ENCODE assay signal across 16 mouse cellular contexts in the genomic region with DNA sequence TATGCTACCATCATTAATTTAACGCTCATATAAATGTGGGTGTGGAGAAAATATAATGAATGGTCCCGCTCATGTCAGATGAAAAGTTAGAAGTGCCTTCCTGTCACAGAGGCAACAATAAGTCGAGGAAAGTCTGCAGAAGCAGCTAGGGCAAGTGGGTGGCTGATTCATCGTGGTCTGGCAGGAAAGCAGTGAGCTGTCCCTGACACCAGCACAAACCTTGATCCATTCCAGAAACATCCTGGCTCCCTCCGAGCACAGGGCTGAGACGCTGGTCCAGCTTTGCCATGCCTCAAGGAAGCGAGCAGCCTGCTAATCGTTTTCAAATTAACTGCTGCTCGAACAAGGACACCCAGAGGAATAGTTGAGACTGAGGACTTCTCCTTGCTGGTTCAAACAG.
DNase-seq lines count a peak whose midpoint lies in the region; ATAC-seq and TF ChIP-seq lines count a peak whose summit lies in the region.
"Had no signal": no experiment of that assay in that cellular context is flagged by ENCODE, and none has a peak within 500 bp of the region (broad histone marks: within the 10 kb centered on the region; RNA-seq: fewer than 3 reads in every experiment).

No protein-coding gene starts in this region.

- no peak overlapping the region for H3K27ac ChIP-seq in midbrain, postnatal 0 days (ENCODE audit: low read depth, low read length)
- no peak overlapping the region for H3K27ac ChIP-seq in midbrain, embryonic 13.5 days
- H3K27ac ChIP-seq: embryonic facial prominence, embryonic 12.5 days; forebrain, embryonic 15.5 days; liver, embryonic 13.5 days; neural tube, embryonic 13.5 days had no signal

- ATAC-seq in midbrain, postnatal 0 days (ENCODE audit: low FRiP score): no peak
- no peak for ATAC-seq in midbrain, embryonic 13.5 days
- no peak for ATAC-seq in monocyte, adult 5-6 weeks (replicated peaks; ENCODE audit: insufficient number of reproducible peaks, low FRiP score, low TSS enrichment, poor library complexity, severe bottlenecking)
- ATAC-seq: forebrain, embryonic 15.5 days; intestine, postnatal 0 days had no signal

- WGBS in midbrain, postnatal 0 days: 63% methylated on average over 9 of the region's 9 CpGs
- WGBS in midbrain, embryonic 13.5 days: 68% methylated on average over 9 of the region's 9 CpGs

- H3K9ac ChIP-seq in midbrain, postnatal 0 days (replicated peaks; ENCODE audit: low read length, poor library complexity, severe bottlenecking): no peak overlapping the region
- H3K9ac ChIP-seq in midbrain, embryonic 13.5 days (replicated peaks): no peak overlapping the region
- H3K9ac ChIP-seq: embryonic facial prominence, embryonic 12.5 days; forebrain, embryonic 15.5 days; liver, embryonic 13.5 days; neural tube, embryonic 13.5 days had no signal

- H3K4me2 ChIP-seq in midbrain, postnatal 0 days (ENCODE audit: low read depth, low read length, poor library complexity, severe bottlenecking): no peak overlapping the region
- H3K4me2 ChIP-seq in midbrain, embryonic 13.5 days (replicated peaks): no peak overlapping the region
- H3K4me2 ChIP-seq: embryonic facial prominence, embryonic 12.5 days; forebrain, embryonic 15.5 days; liver, embryonic 13.5 days; neural tube, embryonic 13.5 days had no signal

- no peaks in the 10 kb centered on the region for H3K27me3 ChIP-seq in midbrain, postnatal 0 days (ENCODE audit: insufficient read depth, low read length)
- no peaks in the 10 kb centered on the region for H3K27me3 ChIP-seq in midbrain, embryonic 13.5 days
- H3K27me3 ChIP-seq: embryonic facial prominence, embryonic 12.5 days; forebrain, embryonic 15.5 days; liver, embryonic 13.5 days; neural tube, embryonic 13.5 days had no signal

- peak; percentile 39 for DNase-seq in embryo, embryonic 10 days (ENCODE audit: low spot score)
- DNase-seq in embryo, embryonic 9.5 days (ENCODE audit: extremely low spot score): no peak
- DNase-seq in midbrain, postnatal 0 days (ENCODE audit: low spot score): peak; percentile 22
- peak; percentile 78 for DNase-seq in brain, adult 2 months (ENCODE audit: low read depth, low spot score)
- DNase-seq in skeletal muscle tissue, adult 2 months (ENCODE audit: low read depth, low spot score): peak; percentile 32
- no peak for DNase-seq in kidney, postnatal 25 days
- DNase-seq: layer of hippocampus, adult 9-11 months; liver, embryonic 13.5 days; lung, postnatal 4 days; thymus, adult 18-20 months had no signal

- H3K4me3 ChIP-seq in midbrain, postnatal 0 days (ENCODE audit: low read depth, low read length): no peak overlapping the region
- no peak overlapping the region for H3K4me3 ChIP-seq in midbrain, embryonic 13.5 days (replicated peaks)
- H3K4me3 ChIP-seq: embryonic facial prominence, embryonic 12.5 days; forebrain, embryonic 15.5 days; liver, embryonic 13.5 days; neural tube, embryonic 13.5 days had no signal

- H3K36me3 ChIP-seq in midbrain, postnatal 0 days (ENCODE audit: insufficient read depth, low read length): no peaks in the 10 kb centered on the region
- no peaks in the 10 kb centered on the region for H3K36me3 ChIP-seq in midbrain, embryonic 13.5 days
- H3K36me3 ChIP-seq: embryonic facial prominence, embryonic 12.5 days; forebrain, embryonic 15.5 days; liver, embryonic 13.5 days; neural tube, embryonic 13.5 days had no signal

- no peak for TF ChIP-seq CTCF in midbrain, postnatal 0 days (IDR thresholded peaks at IDR 0.05)

- peaks cover 5% of the 10 kb centered on the region; the same call in 1 of the 2 replicates for H3K4me1 ChIP-seq in midbrain, postnatal 0 days (ENCODE audit: insufficient read depth, low read length)
- H3K4me1 ChIP-seq in midbrain, embryonic 13.5 days (replicated peaks): peaks cover 38% of the 10 kb centered on the region
- H3K4me1 ChIP-seq: embryonic facial prominence, embryonic 12.5 days had no signal

- no peaks in the 10 kb centered on the region for H3K9me3 ChIP-seq in midbrain, postnatal 0 days (ENCODE audit: low read length)
- no peaks in the 10 kb centered on the region for H3K9me3 ChIP-seq in midbrain, embryonic 13.5 days
- H3K9me3 ChIP-seq: embryonic facial prominence, embryonic 12.5 days; forebrain, embryonic 15.5 days; liver, embryonic 13.5 days; neural tube, embryonic 13.5 days had no signal

Comparison
In these comparisons a context has a peak if more than half of its experiments do, and no peak if none do; other contexts are left out.
1. DNase-seq: peak in embryo, embryonic 10 days (single experiment), midbrain, postnatal 0 days (single experiment), brain, adult 2 months (single experiment) and skeletal muscle tissue, adult 2 months (single experiment); none in embryo, embryonic 9.5 days (single experiment) and kidney, postnatal 25 days (0 of 2).